Mouse (Mus musculus): ENCODE data around the gene Prdm16.

Prdm16 gene

DNA sequence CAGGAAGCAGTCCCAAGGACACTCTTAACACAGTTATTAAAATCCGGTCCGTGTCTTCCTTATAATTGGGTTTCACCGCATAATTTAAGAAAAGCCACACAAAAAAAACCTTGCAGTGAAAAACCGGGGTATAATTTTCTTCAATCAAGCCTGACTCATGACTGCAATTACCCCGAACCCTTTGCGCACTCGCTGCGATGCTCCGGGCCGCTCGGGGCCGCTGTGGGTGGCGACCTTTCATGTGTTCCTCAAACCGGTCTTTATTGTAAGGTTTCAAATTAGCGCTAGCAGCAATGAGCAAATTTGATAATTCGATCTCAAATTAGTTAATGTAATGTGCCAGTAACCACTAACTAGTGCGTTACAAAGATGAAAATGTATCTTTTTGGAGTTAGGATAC lies 215.9 kb downstream of the Prdm16 start:
- DNase-seq (ENCODE audit: low spot score in 2 of 2) = no peak

DNA sequence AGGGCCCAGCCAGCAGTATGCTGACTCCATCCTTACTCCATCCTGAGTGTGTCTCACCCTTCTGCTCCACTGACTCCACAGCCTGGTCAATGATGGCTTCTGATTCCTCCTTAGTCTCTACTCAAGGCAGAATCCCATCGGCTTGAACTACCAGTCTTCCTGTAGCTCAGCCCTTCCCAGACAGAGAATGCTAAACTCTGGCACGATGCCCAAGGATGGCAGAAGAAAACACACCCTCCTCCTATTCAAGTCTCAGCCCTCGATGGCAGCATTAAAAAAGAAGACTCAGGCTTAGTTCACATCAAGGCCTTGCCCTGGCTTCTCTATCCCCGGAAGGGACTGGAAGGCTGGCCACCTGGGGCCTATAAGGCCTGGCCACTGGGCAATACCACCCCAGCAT lies 216.9 kb downstream of the Prdm16 start:
- no peak for DNase-seq (ENCODE audit: low spot score in 2 of 2)

DNA sequence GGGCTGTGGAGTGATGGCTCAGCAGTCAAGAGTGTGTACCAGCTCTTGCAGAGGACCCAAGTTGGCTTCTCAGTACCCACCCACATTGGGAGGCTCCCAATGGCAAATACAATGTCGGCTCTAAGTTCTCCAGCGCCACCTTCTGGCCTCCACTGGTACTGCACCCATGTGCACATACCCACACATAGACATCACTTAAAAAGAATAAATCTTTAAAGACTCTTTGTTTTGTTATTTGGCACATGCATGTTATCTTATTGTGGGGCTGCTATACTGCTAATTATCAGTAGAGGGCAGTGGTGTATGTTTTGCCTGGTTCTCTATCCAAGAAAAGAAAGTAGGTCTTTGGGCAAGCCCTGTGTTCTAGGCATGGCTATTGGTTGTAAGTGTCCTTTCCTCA lies 217.7 kb downstream of the Prdm16 start:
- no peak for DNase-seq (ENCODE audit: low spot score in 2 of 2)

DNA sequence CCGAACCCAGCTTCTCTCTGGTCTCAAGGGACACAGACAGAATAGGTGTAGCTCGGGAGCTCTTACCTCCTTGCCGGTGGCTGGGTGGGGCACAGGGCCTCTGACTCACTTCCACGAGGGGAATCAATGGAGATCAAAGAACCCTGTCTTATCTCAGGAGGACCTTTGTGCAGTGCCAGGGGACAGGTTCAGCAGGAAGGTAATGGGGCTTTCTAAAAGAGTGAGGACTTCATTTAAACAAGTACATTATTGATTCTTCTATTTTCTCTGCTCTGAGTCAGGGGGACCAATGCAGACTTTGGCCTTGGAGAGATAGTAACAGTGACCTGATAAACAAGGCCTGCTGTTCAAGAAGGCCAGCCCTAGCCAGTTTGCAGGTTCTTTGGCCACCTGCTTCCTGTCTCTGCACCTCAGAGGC lies 218.3 kb downstream of the Prdm16 start:
- no peak for DNase-seq (ENCODE audit: low spot score in 2 of 2)

DNA sequence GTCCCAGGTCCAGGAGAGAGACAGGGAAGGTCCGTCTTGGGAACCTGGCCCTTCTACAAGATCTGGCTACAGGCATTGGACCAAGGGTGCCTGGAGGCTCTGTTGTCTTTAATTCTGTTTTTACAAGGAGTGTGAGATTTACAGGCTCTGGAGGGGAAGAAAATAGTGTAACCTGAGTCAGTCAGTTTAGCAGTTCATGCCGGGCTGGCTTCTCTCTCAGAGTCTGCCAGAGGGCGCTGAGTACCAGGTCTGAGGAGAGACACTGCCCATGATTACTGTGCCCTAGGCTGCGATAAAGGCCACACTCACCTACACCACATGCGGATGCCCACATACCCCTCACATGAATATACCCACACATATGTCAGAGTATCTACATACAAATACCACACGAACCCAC lies 219.9 kb downstream of the Prdm16 start:
- DNase-seq (ENCODE audit: low spot score in 2 of 2) = no peak

DNA sequence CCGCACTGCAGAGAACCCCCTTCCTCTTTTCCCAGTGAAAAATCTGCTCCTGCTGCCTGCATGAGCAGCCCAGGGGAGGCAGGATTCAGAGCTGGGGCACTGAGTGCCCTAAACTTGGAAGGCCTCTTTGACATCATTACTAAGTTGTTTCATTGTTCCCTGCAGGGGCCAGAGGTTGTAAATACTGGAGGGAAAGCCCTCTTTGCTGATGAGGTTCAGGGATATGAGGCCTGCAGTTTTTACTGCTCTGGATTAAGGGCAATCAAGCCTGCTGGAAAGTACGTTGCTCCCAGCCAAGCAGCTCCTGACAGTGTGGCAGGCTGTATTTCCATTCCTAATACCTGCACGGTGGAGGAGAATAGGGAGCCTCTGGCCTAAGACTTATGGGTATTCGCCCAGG lies 221.8 kb downstream of the Prdm16 start:
- DNase-seq (ENCODE audit: low spot score in 2 of 2) = no peak

DNA sequence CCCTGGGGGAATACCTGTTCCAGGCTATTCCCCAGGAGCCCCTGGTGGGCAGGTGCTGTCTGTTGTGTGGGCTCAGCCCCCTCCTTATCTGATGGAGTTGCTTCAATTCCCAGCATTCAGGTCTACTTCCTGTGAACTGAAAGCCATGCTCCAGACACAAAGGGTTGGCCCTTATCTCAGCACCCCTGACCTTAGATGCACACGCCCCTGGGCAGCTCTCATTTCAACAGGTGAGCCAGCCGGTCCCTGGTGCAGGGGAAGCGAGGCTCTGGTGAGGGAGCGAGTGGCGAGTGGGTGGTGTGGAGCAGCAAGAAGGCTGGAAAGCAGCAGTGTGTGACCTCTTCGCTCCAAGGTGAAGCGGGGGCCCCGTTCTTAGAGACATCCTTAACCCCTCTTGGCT lies 226.1 kb downstream of the Prdm16 start:
- DNase-seq (ENCODE audit: low spot score in 2 of 2) = no peak

DNA sequence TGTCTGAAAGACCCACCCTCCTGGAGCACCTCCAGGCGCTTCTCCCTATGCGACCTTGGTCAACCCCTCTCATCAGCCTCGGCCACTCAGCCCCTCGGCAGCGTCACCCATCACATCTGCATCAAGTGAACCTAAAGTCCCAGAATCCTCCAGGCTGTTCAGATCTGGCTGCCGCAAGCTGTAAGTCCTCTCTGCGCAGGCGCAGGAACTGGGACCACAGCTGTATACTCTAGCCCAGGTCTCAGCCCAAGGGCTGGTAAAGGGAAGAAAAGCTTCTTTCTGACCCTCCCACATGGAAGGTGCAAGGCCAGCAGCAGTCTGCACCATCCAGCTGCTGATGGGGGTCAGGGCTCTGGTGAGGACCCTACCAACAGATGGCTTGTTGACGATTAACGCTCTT lies 226.8 kb downstream of the Prdm16 start:
- no peak for DNase-seq (ENCODE audit: low spot score in 2 of 2)

DNA sequence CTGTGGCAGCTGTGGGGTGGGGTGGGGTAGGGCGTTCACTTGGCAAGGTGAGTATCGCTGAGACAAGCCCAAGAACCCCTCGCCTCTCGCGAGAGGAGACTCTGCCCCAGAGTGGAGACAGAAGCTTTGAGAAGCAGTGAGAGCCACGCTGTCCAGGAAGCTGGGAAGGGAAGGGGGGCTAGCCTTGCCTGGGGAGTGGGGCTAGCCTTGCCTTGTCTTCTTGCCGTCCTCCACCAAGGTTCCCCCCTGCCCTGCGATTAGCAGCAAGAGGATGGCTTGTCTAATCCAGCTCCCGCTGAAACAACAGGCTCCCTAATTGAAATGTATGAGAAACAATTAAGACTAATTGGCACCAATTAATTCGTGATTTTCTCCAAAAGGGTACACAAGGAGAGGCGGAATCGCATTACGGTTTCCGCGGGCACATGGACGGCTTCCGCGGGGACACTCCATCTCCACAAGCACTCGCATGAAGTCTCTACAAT lies 227.4 kb downstream of the Prdm16 start:
- no peak for DNase-seq (ENCODE audit: low spot score in 2 of 2)

DNA sequence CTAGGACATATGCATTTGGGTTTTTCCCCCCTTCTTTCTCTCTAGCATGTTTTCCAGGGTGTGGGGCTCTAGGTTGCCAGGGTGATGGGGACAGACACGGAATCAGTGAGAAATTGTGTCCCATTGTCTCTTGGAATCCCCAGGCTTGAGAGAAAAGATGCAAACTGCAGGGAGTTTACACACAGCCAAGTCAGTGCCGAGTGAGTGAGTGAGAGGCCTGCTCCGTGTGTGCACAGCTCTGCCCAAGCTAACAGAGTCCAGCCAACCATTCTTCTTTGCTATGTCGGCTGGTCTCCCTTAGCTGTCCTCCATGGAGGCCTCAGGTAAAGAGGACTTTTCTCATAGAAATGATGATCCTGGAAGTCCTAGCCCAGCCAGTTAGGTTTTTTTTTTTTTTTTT lies 233.7 kb downstream of the Prdm16 start:
- DNase-seq (ENCODE audit: low spot score in 2 of 2) = no peak

DNA sequence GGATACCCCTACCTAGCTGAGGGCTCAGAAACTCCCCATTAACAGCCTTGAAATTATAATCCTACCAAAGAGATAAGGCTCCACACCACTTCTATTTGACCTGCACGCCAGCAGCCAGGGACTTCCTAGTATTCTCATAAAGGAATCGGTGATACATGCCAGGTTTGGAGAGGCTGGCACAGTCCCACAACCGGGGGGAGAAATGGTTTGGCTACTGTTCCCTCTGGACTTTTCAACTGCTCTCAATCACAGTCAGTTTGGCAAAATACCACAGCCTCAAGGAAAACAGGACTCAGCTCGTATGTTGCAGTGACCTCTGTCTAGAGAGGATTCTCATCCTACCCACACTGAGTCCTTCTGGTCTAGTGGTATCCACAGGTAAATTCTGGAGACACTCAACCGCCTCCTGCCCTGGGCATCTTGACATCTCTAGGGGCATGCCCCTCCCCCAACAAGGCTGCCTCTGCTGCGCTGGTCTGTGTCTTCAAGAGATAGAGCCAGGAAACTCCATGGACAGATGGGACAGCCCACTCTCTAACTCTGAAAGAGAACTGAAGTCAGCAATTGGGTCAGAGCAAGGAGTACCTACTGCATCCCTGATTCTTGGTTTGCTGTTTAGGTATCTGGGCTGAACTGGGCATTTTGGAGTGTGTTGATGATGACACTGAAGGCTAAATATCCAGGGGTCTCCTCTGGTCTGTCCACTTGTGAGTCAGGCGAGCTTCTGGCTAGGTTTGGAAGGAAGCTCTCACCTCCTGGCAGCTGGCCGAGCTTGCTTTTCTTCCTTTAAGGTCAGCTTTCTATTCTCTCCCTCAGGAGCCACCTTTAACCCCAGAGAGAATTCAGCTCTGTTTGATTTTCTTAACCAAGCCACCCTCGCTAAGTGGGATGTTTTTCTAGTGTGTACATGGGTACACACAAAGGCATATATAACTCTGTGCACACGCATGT lies 234.4 kb downstream of the Prdm16 start:
- DNase-seq (ENCODE audit: low spot score in 2 of 2) = peak in 1 of 2 experiments; percentile 44

DNA sequence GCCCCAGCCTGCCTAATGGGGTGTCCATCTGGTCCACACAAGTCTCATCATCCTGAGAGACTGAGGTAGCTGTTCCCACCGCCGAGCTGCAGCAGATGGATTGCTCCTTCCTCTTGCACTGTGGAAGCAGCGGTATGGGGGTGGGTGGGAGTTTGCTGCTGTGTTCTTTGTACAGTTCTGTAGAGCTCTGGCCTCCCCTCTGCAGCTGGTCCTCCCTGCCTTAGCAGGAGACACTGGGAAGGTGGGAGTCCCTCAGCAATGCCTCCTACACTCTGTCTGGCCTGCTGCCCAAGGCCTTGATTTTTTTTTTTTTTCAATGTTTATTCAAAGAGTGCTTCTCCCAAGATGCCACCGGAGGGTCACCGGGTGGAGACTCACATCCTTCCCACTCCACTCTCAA lies 235.3 kb downstream of the Prdm16 start:
- peak in 1 of 2 experiments; percentile 51 for DNase-seq (ENCODE audit: low spot score in 2 of 2)

DNA sequence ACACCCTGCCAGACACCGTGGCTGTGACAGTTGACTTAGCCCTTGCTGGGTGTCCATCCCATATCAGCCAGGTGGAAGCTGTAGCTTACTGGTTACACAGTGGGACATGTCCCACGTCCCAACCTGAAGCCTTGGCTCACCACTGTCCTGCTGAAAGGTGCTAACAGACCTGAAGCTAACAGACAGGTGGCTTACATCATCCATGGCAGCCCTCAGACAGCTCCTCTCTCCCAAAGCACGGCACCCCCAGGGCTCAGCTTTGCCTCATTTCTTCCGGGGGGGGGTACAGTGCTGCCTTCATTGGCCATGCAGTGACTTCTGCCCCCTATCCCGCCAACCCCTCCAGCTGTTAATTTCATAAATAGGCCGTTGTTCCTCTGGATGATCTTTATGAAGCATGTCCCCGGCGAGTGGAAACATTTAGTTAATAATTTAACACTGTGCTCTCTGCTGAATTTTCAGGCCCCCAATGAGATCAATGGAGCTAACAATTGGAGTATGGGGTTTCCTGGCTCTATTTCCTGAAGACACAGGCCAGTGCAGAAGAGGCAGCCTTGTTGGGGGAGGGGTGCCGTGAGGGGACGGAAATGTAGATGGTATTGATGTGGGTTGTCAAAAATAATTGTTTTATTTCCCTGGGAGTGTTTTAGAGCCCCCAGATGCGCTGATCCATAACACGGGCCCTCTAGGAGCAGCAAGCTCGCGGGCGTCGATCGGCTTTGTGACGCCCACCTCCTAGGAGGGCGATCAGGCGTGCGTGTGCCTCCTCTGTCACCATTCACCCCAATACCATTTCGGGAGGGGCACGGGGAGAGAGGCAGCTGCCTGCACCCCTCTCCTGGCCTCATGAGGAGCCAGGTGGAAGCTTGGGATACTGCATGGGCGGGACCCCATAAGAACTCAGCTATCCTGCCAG lies 236.2 kb downstream of the Prdm16 start:
- DNase-seq (ENCODE audit: low spot score in 2 of 2) = no peak

DNA sequence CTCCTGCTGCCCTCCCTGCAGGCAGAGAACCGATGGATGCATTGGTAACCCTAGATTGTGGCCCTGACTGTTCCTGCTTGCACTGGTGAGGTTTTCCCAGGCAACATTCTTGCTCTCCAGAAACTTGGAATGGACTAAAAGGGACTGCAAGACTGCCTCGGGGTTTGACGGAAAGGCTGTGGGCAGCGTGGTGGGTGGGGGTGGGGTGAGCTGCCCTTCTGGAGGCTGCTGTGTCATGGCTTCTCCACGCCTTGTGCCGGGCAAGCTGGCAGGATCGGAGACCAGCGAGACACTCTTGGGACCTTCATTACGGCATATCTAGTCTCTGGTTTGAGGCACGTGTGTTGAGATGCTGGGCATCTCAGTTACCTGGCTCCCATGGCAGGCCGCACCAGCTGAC lies 237.0 kb downstream of the Prdm16 start:
- DNase-seq (ENCODE audit: low spot score in 2 of 2) = no peak

DNA sequence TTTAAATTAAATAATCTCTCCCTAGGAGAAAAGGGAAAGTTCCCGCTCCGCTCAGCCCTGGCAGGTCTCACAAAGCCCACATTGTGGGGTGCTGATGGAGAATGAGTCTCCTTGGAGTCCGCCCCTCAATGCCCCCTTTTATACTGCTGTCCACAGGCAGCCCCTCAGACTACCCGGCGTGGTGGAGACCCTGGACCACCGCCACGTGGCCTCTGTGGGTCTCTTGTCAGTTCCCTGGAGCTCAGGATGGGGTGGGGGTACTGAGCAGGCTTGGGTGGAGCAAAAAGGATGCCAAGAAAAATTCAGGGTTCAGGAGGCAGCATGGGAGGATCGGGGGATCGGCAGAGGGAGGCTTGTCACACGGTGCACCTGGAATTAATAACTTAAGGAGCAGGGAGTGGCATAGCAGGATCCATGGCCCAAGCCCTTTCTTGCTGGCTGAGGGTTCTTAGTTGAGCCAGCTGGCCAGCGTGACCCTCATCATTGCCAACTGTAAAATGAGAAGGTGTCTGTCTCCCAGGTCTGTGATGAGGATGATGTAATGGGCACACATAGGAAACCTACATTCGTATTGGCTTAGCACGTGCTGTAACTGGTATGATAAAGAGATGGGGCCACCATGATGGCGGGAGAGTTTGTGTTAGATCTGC lies 239.9 kb downstream of the Prdm16 start:
- no peak for DNase-seq (ENCODE audit: low spot score in 2 of 2)

DNA sequence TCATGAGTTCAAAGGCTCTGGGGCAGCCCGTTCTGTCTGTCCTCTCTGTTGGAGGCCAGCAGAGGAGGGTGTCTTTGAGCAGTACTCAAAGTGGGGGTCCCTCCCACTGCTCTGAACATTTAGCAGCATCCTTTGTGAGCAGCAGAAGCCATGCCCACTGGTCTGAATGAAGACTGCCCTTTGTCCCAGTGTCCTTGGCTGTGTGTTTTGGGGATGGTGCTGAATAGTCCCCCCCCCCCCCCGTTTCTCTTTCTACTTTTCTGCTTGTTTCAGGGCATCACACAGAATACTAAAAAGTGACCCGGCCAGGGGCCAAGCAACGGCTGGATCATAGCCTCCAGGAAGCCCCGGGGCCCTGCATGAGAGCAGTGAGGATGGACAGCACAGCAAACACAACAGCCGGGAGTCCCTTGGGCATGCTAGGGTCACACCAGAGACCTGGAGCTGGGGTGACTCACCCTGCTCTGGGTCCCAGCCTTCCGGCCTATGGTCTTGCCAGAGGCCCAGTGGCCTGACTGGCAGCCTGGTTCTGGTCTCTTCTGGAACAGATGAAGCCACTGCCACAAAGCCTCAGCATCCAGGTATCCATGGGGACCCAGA lies 242.4 kb downstream of the Prdm16 start:
- peak; percentile 7 to 15 for DNase-seq (ENCODE audit: low spot score in 2 of 2)

DNA sequence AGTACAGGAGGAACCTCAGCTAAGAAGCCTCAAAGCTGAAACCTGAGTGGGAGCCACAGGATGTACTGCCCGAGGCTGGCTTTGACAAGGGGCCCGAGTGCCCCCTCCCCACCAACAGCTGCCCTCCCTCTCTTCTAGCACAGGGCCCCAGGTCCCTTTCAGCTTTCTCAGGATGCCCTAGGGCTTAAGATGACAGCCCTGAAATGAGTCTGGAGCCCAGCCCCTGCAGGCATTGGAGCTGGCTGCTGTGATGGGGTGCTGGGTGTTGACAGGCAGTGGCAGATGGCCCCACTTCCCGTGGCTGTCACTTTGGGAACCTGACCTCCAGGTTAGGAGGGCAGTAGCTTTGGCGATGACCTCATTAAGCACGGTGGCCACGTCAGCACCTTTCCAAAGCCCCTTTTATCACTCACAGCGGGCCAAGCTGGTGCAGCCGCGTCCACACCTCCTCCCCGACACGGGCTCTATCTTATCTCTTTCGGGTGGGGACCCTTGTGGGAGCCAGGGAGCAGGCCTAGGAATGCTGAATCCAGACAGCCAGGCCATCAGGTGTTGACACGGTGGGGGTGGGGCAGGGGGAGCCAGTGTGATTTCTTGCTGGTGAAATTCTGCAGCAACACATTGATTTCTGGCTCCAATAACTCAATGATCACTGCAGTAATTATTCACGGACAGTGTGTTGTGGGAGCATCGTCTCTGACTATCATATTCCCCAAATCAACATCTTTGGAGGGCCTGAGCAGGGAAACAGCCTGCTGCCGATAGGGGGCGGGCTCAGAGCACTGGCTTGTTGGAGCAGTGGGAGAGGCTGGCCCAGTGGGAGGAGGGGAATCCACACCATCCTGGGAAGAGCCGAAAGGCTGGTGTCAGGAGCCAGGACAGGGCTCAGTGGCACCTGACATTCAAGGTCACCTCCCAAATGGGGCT lies 243.2 kb downstream of the Prdm16 start:
- DNase-seq (ENCODE audit: low spot score in 2 of 2) = peak in 1 of 2 experiments; percentile 26

DNA sequence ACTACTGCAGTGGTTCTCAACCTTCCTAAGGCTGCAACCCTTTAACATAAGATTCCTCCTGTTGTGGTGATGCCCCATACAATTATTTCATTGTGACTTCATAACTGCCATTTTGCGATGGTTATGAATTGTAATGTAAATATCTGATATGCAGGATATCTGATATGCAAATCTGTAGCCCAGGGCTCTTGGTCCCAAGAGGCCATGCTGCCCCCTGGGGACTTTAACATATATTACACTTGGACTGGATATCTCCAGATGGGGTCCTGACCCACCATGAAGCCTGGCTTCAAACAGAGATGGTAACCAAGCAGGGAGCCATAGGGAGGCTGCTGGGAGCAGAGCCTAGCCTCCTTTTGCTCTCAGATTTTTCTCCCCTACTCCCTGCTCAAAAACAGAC lies 244.0 kb downstream of the Prdm16 start:
- DNase-seq (ENCODE audit: low spot score in 2 of 2) = no peak

DNA sequence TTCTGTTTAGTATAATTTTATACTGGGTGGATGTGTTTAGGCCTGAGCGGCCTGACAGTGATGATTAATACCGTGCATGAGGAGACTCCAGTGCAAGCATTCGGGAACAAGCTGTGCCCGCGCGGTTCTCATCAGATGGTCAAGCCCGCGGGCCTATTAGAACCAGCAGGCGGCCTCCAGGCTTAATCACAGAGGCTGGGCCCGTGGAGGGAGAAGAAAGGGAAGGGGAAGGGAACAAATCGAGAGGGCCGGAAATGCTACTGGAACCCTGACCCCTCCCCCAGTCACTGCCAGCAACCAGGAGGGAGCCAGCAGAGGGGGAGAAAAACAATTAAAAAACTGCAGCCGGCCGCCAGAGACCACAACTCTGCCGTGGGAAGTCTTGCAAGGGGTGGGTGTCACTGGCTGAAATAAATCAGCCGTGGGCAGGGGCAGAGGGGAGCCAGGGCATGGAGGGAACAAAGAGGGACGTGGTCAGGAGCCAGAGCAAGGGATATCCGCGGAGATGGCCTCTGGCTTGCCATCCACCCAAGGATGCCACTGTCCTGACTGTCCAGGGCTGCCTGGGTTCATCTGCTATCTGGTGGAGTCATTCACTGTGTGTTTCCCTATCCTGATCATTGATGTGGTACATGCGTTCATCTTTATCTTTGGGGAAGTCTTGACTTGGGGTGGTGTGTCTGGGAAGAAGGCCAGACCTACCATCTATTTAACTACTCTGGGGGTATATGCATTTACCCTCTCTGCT lies 246.2 kb downstream of the Prdm16 start:
- DNase-seq (ENCODE audit: low spot score in 2 of 2) = no peak

DNA sequence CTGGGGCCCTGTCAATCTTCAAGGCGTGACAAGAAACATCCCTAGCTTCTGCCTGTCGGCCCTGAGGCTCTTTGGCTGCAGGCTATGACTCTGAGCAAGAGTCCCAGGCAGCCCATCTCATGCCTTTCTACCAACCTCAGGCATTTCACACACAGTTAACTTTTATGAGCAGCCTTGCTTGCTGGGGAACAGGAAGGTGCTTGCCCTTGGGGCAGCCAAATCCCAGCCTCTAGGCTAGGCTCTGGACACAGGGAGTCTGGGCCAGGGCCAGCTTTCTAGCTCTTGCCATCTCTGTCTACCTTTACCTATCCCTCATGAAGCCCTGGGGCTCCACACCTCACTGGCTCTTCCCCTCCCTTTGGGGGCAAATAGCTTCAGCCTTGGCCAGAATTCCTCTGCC lies 247.0 kb downstream of the Prdm16 start:
- no peak for DNase-seq (ENCODE audit: low spot score in 2 of 2)
